Mouse (Mus musculus) mouse trophoblast stem cell (cell line): ENCODE measurements around the gene Timm17a.

Experiments
- in situ Hi-C, 2 experiments: fragments of 300-500 bp; cut with MseI, MboI; formaldehyde crosslinking; loops; 2 replicates in 1 of 2; 3 replicates in 1 of 2; pipeline ENCODE4 v1.15.1; 2025

Gene Timm17a

GRCm38 (mm10) chr1:135281841-135282240 lies 31.7 kb downstream of the Timm17a start:
- in situ Hi-C loops: no loop called here

- in situ Hi-C loops: no loop called here
Observed at GRCm38 (mm10) chr1:135280646-135281045, 32.9 kb downstream of the Timm17a start.

- in situ Hi-C loops: no loop called here
Observed at GRCm38 (mm10) chr1:135271371-135271770, 42.2 kb downstream of the Timm17a start.

GRCm38 (mm10) chr1:135267663-135268446 lies 45.7 kb downstream of the Timm17a start:
- in situ Hi-C loops: loop anchor here in 1 of 2 experiments (10.0 kb wide), 1 partner anchor 97 kb away; no protein-coding TSS in a partner anchor

- in situ Hi-C loops: loop anchor here in 1 of 2 experiments (10.0 kb wide), 1 partner anchor 99 kb away; no protein-coding TSS in a partner anchor
Observed at GRCm38 (mm10) chr1:135265834-135266233, 47.7 kb downstream of the Timm17a start.

- in situ Hi-C loops: loop anchor here in 1 of 2 experiments (10.0 kb wide), 1 partner anchor 101 kb away; no protein-coding TSS in a partner anchor
Observed at GRCm38 (mm10) chr1:135263316-135263715, 50.3 kb downstream of the Timm17a start.

- in situ Hi-C loops: loop anchor here in 1 of 2 experiments (10.0 kb wide), 1 partner anchor 102 kb away; no protein-coding TSS in a partner anchor
Observed at GRCm38 (mm10) chr1:135262329-135262728, 51.2 kb downstream of the Timm17a start.

GRCm38 (mm10) chr1:135260931-135261330 lies 52.6 kb downstream of the Timm17a start:
- in situ Hi-C loops: loop anchor here in 1 of 2 experiments (10.0 kb wide), 1 partner anchor 104 kb away; no protein-coding TSS in a partner anchor

GRCm38 (mm10) chr1:135259128-135259436 lies 54.5 kb downstream of the Timm17a start:
- in situ Hi-C loops: no loop called here

GRCm38 (mm10) chr1:135258380-135259127 lies 55.0 kb downstream of the Timm17a start, which contains the start of gene Elf3:
Gene Elf3, minus strand, starts transcription at chr1:135258568.
- in situ Hi-C loops: no loop called here

GRCm38 (mm10) chr1:135256299-135256698 lies 57.3 kb downstream of the Timm17a start:
- in situ Hi-C loops: no loop called here

GRCm38 (mm10) chr1:135252854-135253253 lies 60.7 kb downstream of the Timm17a start:
- in situ Hi-C loops: loop anchor here (5.0 kb wide), 2 partner anchors 66 to 76 kb away; no protein-coding TSS in a partner anchor

- in situ Hi-C loops: loop anchor here (5.0 kb wide), 2 partner anchors 64 to 74 kb away; no protein-coding TSS in a partner anchor
Observed at GRCm38 (mm10) chr1:135251405-135251804, 62.2 kb downstream of the Timm17a start.

- in situ Hi-C loops: loop anchor here (5.0 kb wide), 2 partner anchors 63 to 73 kb away; no protein-coding TSS in a partner anchor
Observed at GRCm38 (mm10) chr1:135250706-135251105, 62.9 kb downstream of the Timm17a start.

GRCm38 (mm10) chr1:135248434-135248850 lies 65.1 kb downstream of the Timm17a start:
- in situ Hi-C loops: no loop called here
